Mouse (Mus musculus) C2C12 (cell line): ENCODE data around the gene Abcc9.

Source experiments
- CTCF ChIP-seq: IDR thresholded peaks from one replicate; pipeline ENCODE4 v1.5.1; 2011; ENCODE audit not compliant: control insufficient read depth, insufficient read depth, insufficient read length
- MAX ChIP-seq: IDR thresholded peaks from one replicate; pipeline ENCODE4 v1.6.1; 2011; ENCODE audit warnings: mild to moderate bottlenecking, control low read depth
- USF1 ChIP-seq: IDR thresholded peaks from one replicate; pipeline ENCODE4 v1.6.1; 2011; ENCODE audit warnings: low read depth, mild to moderate bottlenecking, control low read depth, moderate library complexity

DNA sequence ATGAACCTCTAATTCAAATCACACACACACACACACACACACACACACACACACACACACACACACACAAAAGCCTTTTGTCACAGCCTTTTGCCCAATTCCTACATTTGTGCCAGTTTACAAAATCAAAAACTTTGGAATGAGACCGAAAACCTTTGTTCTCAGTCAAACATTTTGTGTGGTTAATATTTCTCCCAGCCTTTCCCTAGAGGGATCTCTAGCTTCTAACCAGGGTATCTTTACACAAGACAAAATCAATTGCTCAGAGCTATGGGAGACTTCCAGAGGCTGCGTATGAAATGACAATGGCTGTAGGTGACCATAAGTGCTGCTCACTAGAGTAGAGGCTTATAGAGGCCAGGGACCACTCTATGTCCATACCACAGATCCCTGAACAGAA is 36.1 kb upstream of the Abcc9 start:
- no peak for TF ChIP-seq USF1
- TF ChIP-seq CTCF: no peak
- no peak for TF ChIP-seq MAX
